Mouse (Mus musculus) embryonic facial prominence, embryonic 14.5 days (tissue): ENCODE measurements at regions not wholly inside any gene's neighbourhood (a gene's known extent, or its start where the extent isn't known, plus 50 kb on each side); places are given as distances from the start of the nearest gene placed in this dataset.
A peak's percentile ranks its signal among the peaks of the same experiment; 100 is the strongest.

ENCODE experiments used
- ATAC-seq: fragments of 200-750 bp; cut with Nextera tagmentation; 2 replicates; pipeline ENCODE4 v1.8.0; 2017; ENCODE audit warnings: low read depth, moderate number of reproducible peaks, moderate TSS enrichment
- DNase-seq: peaks from one replicate; pipeline ENCODE4 v3.0.0-alpha.2; 2015; ENCODE audit warnings: low spot score
- H3K27ac ChIP-seq: fragments of 300-500 bp; sonication (generic); replicated peaks from 2 replicates; pipeline ENCODE4 v1.5.1; 2014; ENCODE audit warnings: low read depth, mild to moderate bottlenecking, low read length, moderate library complexity
- H3K27me3 ChIP-seq: fragments of 300-500 bp; sonication (generic); replicated peaks from 2 replicates; pipeline ENCODE4 v1.6.1; 2014; ENCODE audit warnings: low read length; ENCODE audit not compliant: control insufficient read depth, insufficient read depth
- H3K36me3 ChIP-seq: fragments of 300-500 bp; sonication (generic); 2 replicates; pipeline ENCODE4 v1.6.1; 2014; ENCODE audit warnings: low read length, mixed read lengths; ENCODE audit not compliant: control insufficient read depth, insufficient read depth
- H3K4me1 ChIP-seq: fragments of 300-500 bp; sonication (generic); 2 replicates; pipeline ENCODE4 v1.6.1; 2014; ENCODE audit warnings: antibody characterized with exemption, low read length; ENCODE audit not compliant: control insufficient read depth, insufficient read depth
- H3K4me2 ChIP-seq: fragments of 300-500 bp; sonication (generic); 2 replicates; pipeline ENCODE4 v1.6.1; 2014; ENCODE audit warnings: low read depth, mild to moderate bottlenecking, low read length, moderate library complexity, mixed read lengths
- H3K4me3 ChIP-seq: fragments of 300-500 bp; sonication (generic); 2 replicates; pipeline ENCODE4 v1.5.1; 2014; ENCODE audit warnings: low read depth, mild to moderate bottlenecking, low read length
- H3K9ac ChIP-seq: fragments of 300-500 bp; sonication (generic); 2 replicates; pipeline ENCODE4 v1.6.1; 2014; ENCODE audit warnings: low read depth, mild to moderate bottlenecking, low read length, moderate library complexity, mixed read lengths
- H3K9me3 ChIP-seq: fragments of 300-500 bp; sonication (generic); 2 replicates; pipeline ENCODE4 v1.6.1; 2016; ENCODE audit warnings: low read length; ENCODE audit not compliant: control insufficient read depth
- WGBS: fragments of 180-500 bp; shearing (Covaris S2); extraction: QIAGEN DNeasy Blood & Tissue Kit; methylation state at CpG from one replicate; pipeline ENCODE4 v1.1.7; 2014; 5-methylcytosine and 5-hydroxymethylcytosine counted together

DNA sequence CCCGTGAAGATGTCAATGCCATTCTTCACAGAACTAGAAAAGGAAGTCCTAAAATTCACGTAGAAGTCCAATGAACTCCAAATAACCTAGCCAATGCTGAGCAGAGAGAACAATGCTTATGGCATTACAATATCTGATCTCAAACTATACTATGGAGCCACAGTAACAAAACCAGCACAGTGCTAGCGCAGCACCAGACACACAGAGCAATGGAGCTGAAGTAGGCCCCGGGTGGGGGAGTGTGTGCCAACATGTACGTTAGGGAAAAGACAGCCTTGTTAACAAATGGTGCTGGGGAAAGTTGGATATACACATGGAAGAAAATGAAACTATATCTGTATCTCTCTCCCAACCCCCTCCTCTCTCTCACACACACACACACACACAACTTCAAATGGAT, 409.8 kb downstream of the Rps24 start:
- ATAC-seq, result no peak
- no peak overlapping the region for H3K27ac ChIP-seq
- H3K4me3 ChIP-seq, result no peak overlapping the region
- H3K36me3 ChIP-seq, result no peaks in the 10 kb centered on the region
- no peaks in the 10 kb centered on the region for H3K27me3 ChIP-seq
- 86% methylated on average over 5 of the region's 5 CpGs for WGBS
- DNase-seq, result no peak
- H3K9ac ChIP-seq, result no peak overlapping the region
- peaks cover 19% of the 10 kb centered on the region for H3K4me1 ChIP-seq
- no peak overlapping the region for H3K4me2 ChIP-seq
- H3K9me3 ChIP-seq, result no peaks in the 10 kb centered on the region

DNA sequence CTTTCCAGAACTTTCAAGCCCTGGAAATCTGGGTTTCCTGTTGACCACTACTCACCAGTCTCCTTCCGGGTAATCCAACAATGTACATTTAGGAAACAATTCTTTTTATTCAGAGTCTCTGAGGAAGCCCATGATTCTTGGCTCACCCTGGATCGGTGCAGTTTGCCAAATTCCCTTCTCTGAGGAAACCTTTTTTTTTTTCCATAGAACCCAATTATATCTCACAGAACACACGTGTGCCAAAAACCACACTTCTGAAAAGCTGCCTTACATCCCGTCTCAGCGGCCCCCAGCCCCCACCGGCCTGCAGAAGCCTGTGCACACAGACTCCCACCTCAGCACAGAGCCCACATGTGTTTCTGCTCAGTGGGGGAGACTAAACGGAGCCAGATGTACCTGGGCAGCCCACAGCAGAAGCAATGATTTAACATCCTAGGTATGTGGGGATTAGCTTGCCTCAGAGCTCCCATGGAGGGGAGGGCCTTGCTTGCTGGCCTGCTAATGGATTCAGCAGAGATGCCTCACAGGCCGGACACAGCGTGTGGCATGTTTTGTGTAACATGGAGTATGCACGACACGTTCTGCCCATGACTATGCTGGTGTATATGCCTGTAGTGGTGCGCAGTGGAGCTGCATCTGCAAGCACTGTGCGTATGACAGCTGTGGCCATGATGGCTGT, 413.7 kb downstream of the Rps24 start:
- Histone ChIP-seq H3K9me3 (no peaks in the 10 kb centered on the region), H3K4me2 (no peak overlapping the region), H3K36me3 (no peaks in the 10 kb centered on the region), H3K27me3 (no peaks in the 10 kb centered on the region), H3K27ac (peak overlapping the region; percentile 92), H3K4me1 (peaks cover 26% of the 10 kb centered on the region), H3K9ac (no peak overlapping the region), H3K4me3 (no peak overlapping the region)
- peak; percentile 97 for ATAC-seq
- WGBS, result 27% methylated on average over 13 of the region's 13 CpGs
- DNase-seq, result peak; percentile 97

DNA sequence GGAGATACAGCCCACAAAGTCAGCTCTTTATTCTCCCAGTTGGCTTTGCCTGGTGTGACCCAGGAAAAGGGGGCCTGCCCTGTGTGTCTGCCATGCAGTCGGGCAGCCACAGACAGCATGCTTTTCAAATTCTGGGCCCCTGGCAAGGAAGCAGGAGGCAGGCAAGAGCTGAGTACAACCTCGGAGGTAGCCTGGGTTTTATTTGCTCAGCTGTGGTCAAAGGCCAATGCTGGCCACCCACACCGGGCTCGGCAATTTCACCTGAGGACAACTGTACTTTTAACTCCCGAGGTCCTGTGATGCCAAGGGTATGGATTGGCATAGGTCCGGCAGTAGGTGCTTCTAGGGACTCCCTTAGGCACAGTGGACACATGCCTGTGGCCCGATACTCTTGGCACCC, 414.8 kb downstream of the Rps24 start:
- no peak overlapping the region for H3K4me3 ChIP-seq
- no peak for ATAC-seq
- H3K36me3 ChIP-seq, result no peaks in the 10 kb centered on the region
- H3K27me3 ChIP-seq, result no peaks in the 10 kb centered on the region
- no peak overlapping the region for H3K4me2 ChIP-seq
- 54% methylated on average over 7 of the region's 7 CpGs for WGBS
- no peaks in the 10 kb centered on the region for H3K9me3 ChIP-seq
- DNase-seq, result no peak
- H3K4me1 ChIP-seq, result peaks cover 29% of the 10 kb centered on the region
- H3K9ac ChIP-seq, result no peak overlapping the region
- peak overlapping the region; percentile 92 for H3K27ac ChIP-seq

DNA sequence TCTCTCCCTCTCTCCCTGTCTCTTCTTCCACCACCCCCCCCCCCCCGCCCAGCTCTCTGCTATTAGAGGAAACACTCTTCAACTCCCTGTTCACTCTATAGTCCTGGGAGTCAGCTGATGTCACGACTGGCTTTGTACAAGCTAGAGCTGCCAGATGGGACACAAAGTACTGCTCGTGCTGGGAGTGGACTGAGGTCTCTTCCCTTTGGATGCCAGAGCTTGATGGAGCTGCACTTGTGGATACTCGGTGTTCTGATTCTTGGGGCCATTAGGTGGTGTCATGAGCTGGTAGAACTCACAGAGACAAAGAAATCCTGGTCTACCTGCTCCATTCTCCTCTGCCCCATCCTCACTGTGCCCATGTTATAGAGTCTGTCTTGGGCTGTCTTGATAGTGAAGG, 415.9 kb downstream of the Rps24 start:
- no peak overlapping the region for H3K4me3 ChIP-seq
- H3K4me2 ChIP-seq, result no peak overlapping the region
- H3K36me3 ChIP-seq, result no peaks in the 10 kb centered on the region
- DNase-seq, result no peak
- no peak overlapping the region for H3K9ac ChIP-seq
- no peak for ATAC-seq
- H3K9me3 ChIP-seq, result no peaks in the 10 kb centered on the region
- H3K27ac ChIP-seq, result no peak overlapping the region
- no peaks in the 10 kb centered on the region for H3K27me3 ChIP-seq
- 19% methylated on average over 3 of the region's 4 CpGs for WGBS
- H3K4me1 ChIP-seq, result peaks cover 37% of the 10 kb centered on the region

DNA sequence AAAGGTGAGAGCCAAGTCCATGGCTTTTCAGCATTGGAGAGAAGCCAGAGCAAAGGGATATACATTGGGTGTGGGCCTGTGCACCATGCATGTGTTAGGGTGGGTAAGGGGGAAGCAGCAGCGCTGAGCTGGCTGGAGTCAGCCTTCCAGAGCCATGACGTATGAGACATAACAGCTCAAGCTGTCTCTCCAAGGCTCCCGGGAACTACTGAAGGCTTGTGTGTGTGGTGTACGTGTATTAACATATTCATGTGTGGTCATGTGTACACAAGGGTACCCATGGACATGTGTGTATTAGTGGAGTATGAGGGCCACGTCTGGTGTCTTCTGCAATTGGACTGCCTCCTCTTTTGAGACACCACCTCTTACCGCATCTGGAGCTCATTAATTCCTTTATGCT, 417.8 kb downstream of the Rps24 start:
- H3K27ac ChIP-seq, result no peak overlapping the region
- H3K27me3 ChIP-seq, result no peaks in the 10 kb centered on the region
- DNase-seq (peak; percentile 54), ATAC-seq (no peak)
- H3K4me1 ChIP-seq, result peaks cover 43% of the 10 kb centered on the region
- no peaks in the 10 kb centered on the region for H3K9me3 ChIP-seq
- 51% methylated on average over 6 of the region's 6 CpGs for WGBS
- H3K4me3 ChIP-seq, result no peak overlapping the region
- no peak overlapping the region for H3K9ac ChIP-seq
- H3K36me3 ChIP-seq, result no peaks in the 10 kb centered on the region
- H3K4me2 ChIP-seq, result no peak overlapping the region

DNA sequence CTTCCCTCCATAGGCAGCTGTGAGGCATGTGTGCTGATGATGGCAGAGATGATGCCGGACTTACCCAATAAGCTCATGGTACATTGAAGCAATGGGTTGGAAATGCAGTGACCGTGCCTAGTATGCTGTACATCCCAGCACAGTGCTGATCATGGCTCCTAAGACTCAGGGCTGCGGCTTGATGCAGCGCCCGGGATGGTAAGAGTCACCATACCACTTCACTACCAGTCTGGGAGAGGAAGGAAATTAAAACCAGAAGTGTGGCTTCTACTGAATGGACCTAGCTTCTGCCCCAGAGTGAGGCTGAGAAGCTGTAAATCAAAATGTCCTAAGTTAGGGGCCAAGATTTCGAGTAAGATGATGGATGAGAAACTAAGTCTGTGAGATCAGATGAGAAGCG, 420.0 kb downstream of the Rps24 start:
- WGBS, result 56% methylated on average over 7 of the region's 7 CpGs
- H3K9me3 ChIP-seq, result no peaks in the 10 kb centered on the region
- H3K36me3 ChIP-seq, result no peaks in the 10 kb centered on the region
- no peaks in the 10 kb centered on the region for H3K27me3 ChIP-seq
- no peak overlapping the region for H3K27ac ChIP-seq
- peaks cover 23% of the 10 kb centered on the region for H3K4me1 ChIP-seq
- H3K9ac ChIP-seq, result no peak overlapping the region
- ATAC-seq (no peak), DNase-seq (no peak)
- H3K4me3 ChIP-seq, result no peak overlapping the region
- H3K4me2 ChIP-seq, result no peak overlapping the region

DNA sequence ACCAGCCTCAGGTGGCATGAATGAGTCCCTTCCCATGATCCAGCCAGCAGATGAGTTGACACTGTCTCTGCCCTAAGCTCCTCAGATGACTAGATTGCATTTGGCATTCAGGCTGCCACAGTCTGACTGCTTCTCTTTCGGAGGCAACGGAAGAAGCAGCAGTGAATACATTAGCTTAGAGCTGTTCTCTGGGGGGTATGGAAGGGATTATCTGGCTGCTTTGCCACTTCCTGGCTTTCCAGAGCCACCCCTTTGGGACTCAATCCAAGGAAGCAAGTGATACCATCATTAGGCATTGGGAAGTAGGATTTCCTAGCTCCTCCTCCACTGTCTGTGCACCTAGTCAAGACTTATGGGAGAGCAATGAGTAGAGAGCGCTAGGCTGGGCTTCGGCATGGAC, 421.5 kb downstream of the Rps24 start:
- Histone ChIP-seq H3K9me3 (no peaks in the 10 kb centered on the region), H3K4me2 (no peak overlapping the region), H3K27ac (no peak overlapping the region), H3K4me1 (peaks cover 18% of the 10 kb centered on the region), H3K9ac (no peak overlapping the region), H3K36me3 (no peaks in the 10 kb centered on the region), H3K27me3 (no peaks in the 10 kb centered on the region), H3K4me3 (no peak overlapping the region)
- ATAC-seq (peak; percentile 60; the same call in 1 of the 2 replicates), DNase-seq (peak; percentile 71)
- WGBS, result 69% methylated on average over 4 of the region's 4 CpGs

DNA sequence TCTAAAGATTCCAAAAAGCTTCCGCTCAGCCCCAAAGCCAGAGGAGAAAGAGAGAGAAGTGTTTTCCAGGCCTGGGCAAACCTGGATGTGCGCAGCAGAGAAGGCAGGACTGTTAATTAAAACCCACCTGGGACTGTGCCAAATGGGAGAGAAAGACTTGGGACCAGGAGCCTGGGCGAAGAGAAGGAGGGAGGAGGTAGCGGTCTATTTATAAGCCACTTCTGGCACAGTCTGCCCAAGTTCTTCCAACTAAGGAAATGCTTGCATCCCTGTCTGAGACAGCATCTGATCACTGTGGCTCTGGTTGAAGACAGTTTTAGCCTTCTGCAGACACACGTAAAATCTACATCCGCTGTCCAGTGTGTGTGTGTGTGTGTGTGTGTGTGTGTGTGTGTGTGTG, 424.7 kb downstream of the Rps24 start:
- DNase-seq (peak; percentile 64), ATAC-seq (no peak)
- H3K4me3 ChIP-seq, result no peak overlapping the region
- H3K4me2 ChIP-seq, result no peak overlapping the region
- no peaks in the 10 kb centered on the region for H3K27me3 ChIP-seq
- no peaks in the 10 kb centered on the region for H3K36me3 ChIP-seq
- H3K9ac ChIP-seq, result 0 out of 2 replicates have a peak overlapping the region, but pooled peaks have one; percentile 3
- H3K27ac ChIP-seq, result no peak overlapping the region
- WGBS, result 68% methylated on average over 6 of the region's 6 CpGs
- H3K4me1 ChIP-seq, result peaks cover 16% of the 10 kb centered on the region
- no peaks in the 10 kb centered on the region for H3K9me3 ChIP-seq

DNA sequence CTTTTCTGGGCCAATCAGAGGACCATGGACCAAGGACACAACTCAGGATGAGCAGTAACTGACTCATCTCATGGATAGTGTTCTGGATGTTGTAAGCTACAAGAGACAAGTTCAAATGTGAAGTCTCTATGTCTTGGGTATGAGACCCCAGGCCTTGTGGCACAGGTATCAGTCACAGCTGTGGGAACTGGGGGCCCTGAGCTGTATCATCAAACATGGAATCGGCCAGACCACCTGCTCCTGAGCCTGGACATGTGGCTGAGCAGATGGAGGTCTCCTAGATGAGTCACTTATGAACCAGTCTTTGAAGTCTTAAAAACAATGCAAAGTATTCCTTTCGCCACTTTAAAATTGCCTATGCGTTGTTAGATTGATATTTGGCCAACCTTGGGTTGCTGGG, 432.1 kb downstream of the Rps24 start:
- H3K4me2 ChIP-seq, result no peak overlapping the region
- DNase-seq (no peak), ATAC-seq (no peak)
- no peaks in the 10 kb centered on the region for H3K9me3 ChIP-seq
- no peak overlapping the region for H3K4me3 ChIP-seq
- H3K4me1 ChIP-seq, result no peaks in the 10 kb centered on the region
- WGBS, result 83% methylated on average over 3 of the region's 3 CpGs
- H3K9ac ChIP-seq, result no peak overlapping the region
- no peaks in the 10 kb centered on the region for H3K36me3 ChIP-seq
- no peak overlapping the region for H3K27ac ChIP-seq
- no peaks in the 10 kb centered on the region for H3K27me3 ChIP-seq
